Mouse (Mus musculus) regulatory T cell (primary cell): Measurements from ENCODE around the gene Ly75.

Experiments used
- in situ Hi-C: fragments of 300-600 bp; cut with MboI, MseI; formaldehyde crosslinking; loops from one replicate; pipeline ENCODE4 v1.15.1; 2025; ENCODE audit warnings: high pct_unique_total_duplicates

Ly75 gene

DNA sequence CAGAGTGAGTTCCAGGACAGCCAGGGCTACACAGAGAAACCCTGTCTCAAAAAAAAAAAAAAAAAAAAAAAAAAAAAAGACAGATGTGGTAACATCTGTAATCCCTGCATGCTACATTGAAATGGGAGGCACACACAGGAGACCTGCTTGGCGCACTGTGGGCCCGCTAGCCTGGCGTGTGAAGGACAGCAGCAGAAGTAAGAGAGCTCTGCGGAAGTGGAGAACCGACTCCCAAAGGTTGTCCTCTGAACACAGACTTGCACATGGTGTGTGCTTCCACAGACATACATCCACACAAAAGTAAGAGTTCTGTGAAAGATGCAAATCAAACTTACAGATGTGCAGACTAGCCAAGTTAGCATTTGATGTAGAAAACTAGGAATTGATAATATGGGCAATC lies 123.9 kb downstream of the Ly75 start:
- in situ Hi-C loops, result no loop called here

DNA sequence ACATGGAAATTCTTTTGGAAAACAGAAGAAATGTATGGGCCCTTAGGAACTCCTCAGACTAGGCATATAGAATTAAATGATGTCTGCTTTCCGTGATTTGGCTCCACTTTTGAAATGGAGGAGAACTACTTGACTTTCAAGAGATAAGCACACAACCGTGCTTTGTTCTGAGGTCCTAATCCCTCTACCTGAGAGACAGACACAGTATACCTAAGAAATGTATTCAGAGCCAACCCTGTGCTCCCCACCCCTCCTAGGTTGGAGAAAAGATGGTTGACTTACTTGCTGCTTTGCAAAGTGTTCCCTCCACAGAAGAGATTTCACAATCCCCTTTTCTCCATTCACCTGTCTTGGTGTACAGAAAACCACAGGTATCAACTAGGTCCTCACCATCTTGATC lies 126.4 kb downstream of the Ly75 start:
- in situ Hi-C loops, result no loop called here

DNA sequence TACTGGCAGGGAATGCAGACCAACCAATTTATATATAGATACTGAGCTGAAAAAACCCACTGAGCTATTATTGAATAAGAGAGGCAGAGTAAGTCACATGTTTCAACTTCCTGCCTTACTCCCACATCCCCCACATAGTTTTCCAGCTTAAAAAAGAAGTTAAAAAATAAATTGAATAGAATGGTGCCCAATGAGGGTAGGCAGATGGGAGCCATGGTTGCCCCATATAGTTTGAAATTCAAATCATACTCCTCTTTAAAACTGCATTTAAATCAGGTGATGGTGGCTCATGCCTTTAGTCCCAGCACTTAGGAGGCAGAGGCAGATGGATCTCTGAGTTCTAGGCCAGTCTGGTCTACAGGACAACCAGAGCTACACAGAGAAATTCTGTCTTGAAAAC lies 129.6 kb downstream of the Ly75 start:
- in situ Hi-C loops, result loop anchor here (5.0 kb wide), 1 partner anchor 74 kb away; no protein-coding TSS in a partner anchor

DNA sequence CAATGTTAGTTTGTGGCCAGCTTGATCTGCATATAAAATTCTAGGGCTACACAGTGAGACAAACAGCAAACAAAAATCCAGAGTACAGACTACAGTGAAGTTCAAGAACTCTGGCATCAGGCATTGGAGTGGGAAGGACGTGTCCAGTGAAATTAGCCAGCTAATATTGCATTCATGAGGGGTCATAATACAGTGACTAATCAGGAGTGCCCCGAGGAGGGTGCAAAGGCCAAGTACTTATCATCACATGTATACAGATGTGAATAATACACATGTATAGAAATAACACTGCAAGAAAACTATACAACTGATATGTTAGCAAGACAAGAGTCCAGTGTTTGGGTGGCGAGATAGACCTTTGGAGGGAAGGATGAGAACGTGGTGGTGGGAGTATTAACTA lies 130.3 kb downstream of the Ly75 start:
- in situ Hi-C loops, result loop anchor here (5.0 kb wide), 1 partner anchor 75 kb away; no protein-coding TSS in a partner anchor
